Mouse (Mus musculus) heart, embryonic 11.5 days (tissue): ENCODE measurements at regions not wholly inside any gene's neighbourhood (a gene's known extent, or its start where the extent isn't known, plus 50 kb on each side); places are given as distances from the start of the nearest gene placed in this dataset.
"Not testable (repeated sequence)": the region's sequence is repeated elsewhere in the genome, so short reads cannot be mapped to it uniquely, and the experiment has no call there.

Experiments used
- ATAC-seq: fragments of 200-750 bp; cut with Nextera tagmentation; replicated peaks from 2 replicates; pipeline ENCODE4 v1.8.0; 2017; ENCODE audit warnings: moderate library complexity; ENCODE audit not compliant: insufficient number of reproducible peaks, low FRiP score, low TSS enrichment
- H3K27ac ChIP-seq: fragments of 300-500 bp; sonication (generic); 2 replicates; pipeline ENCODE4 v1.5.1; 2014; ENCODE audit warnings: mild to moderate bottlenecking, low read depth, low read length
- H3K27me3 ChIP-seq: fragments of 300-500 bp; sonication (generic); 2 replicates; pipeline ENCODE4 v1.6.1; 2014; ENCODE audit warnings: mild to moderate bottlenecking, low read length, mixed read lengths; ENCODE audit not compliant: control insufficient read depth, insufficient read depth
- H3K36me3 ChIP-seq: fragments of 300-500 bp; sonication (generic); 2 replicates; pipeline ENCODE4 v1.6.1; 2014; ENCODE audit warnings: mild to moderate bottlenecking, low read length, moderate library complexity, mixed read lengths; ENCODE audit not compliant: control insufficient read depth, insufficient read depth
- H3K4me1 ChIP-seq: fragments of 300-500 bp; sonication (generic); 2 replicates; pipeline ENCODE4 v1.6.1; 2014; ENCODE audit warnings: low read length; ENCODE audit not compliant: control insufficient read depth, insufficient read depth
- H3K4me2 ChIP-seq: fragments of 300-500 bp; sonication (generic); 2 replicates; pipeline ENCODE4 v1.6.1; 2014; ENCODE audit warnings: mild to moderate bottlenecking, moderate library complexity
- H3K4me3 ChIP-seq: fragments of 300-500 bp; sonication (generic); 2 replicates; pipeline ENCODE4 v1.5.1; 2014; ENCODE audit warnings: low read depth, low read length
- H3K9ac ChIP-seq: fragments of 300-500 bp; sonication (generic); 2 replicates; pipeline ENCODE4 v1.6.1; 2014; ENCODE audit warnings: mild to moderate bottlenecking, low read depth, low read length, moderate library complexity
- H3K9me3 ChIP-seq: fragments of 300-500 bp; sonication (generic); replicated peaks from 2 replicates; pipeline ENCODE4 v1.6.1; 2016; ENCODE audit warnings: low read length; ENCODE audit not compliant: control insufficient read depth
- WGBS: fragments of 180-500 bp; shearing (Covaris S2); extraction: QIAGEN DNeasy Blood & Tissue Kit; methylation state at CpG from one replicate; pipeline ENCODE4 v1.1.7; 2014; ENCODE audit not compliant: insufficient replicate concordance; 5-methylcytosine and 5-hydroxymethylcytosine counted together

GRCm38 (mm10) chr12:98144464-98144863 is 114.8 kb downstream of the Galc start:
- no peaks in the 10 kb centered on the region for H3K36me3 ChIP-seq
- H3K9me3 ChIP-seq: no peaks in the 10 kb centered on the region
- no peak overlapping the region for H3K4me2 ChIP-seq
- no peak for ATAC-seq
- no peak overlapping the region for H3K9ac ChIP-seq
- no peak overlapping the region for H3K4me3 ChIP-seq
- H3K27ac ChIP-seq: no peak overlapping the region
- WGBS: 59% methylated on average over 4 of the region's 4 CpGs
- H3K27me3 ChIP-seq: no peaks in the 10 kb centered on the region
- no peaks in the 10 kb centered on the region for H3K4me1 ChIP-seq

- ATAC-seq: no peak
- WGBS: 78% methylated on average over 1 of the region's 1 CpGs
- Histone ChIP-seq H3K4me3 (no peak overlapping the region), H3K9me3 (no peaks in the 10 kb centered on the region), H3K27me3 (no peaks in the 10 kb centered on the region), H3K4me2 (no peak overlapping the region), H3K4me1 (no peaks in the 10 kb centered on the region), H3K9ac (no peak overlapping the region), H3K36me3 (no peaks in the 10 kb centered on the region), H3K27ac (no peak overlapping the region)
These were observed 116.1 kb downstream of the Galc start for GRCm38 (mm10) chr12:98143170-98143569.

- H3K9ac ChIP-seq, H3K9me3 ChIP-seq, ATAC-seq, H3K36me3 ChIP-seq, H3K4me3 ChIP-seq, H3K27me3 ChIP-seq, H3K4me2 ChIP-seq, H3K27ac ChIP-seq, H3K4me1 ChIP-seq: not testable (repeated sequence)
- 77% methylated on average over 3 of the region's 3 CpGs for WGBS
These were observed 119.4 kb downstream of the Galc start for GRCm38 (mm10) chr12:98139906-98140305.

GRCm38 (mm10) chr12:98131276-98131675 is 128.0 kb downstream of the Galc start:
- H3K9ac ChIP-seq: no peak overlapping the region
- no peak for ATAC-seq
- H3K27ac ChIP-seq: no peak overlapping the region
- no peak overlapping the region for H3K4me3 ChIP-seq
- no peaks in the 10 kb centered on the region for H3K9me3 ChIP-seq
- no peaks in the 10 kb centered on the region for H3K36me3 ChIP-seq
- 61% methylated on average over 5 of the region's 5 CpGs for WGBS
- H3K4me2 ChIP-seq: no peak overlapping the region
- H3K4me1 ChIP-seq: no peaks in the 10 kb centered on the region
- H3K27me3 ChIP-seq: no peaks in the 10 kb centered on the region

- H3K27me3 ChIP-seq: no peaks in the 10 kb centered on the region
- H3K9me3 ChIP-seq: no peaks in the 10 kb centered on the region
- no peak overlapping the region for H3K4me2 ChIP-seq
- no peaks in the 10 kb centered on the region for H3K4me1 ChIP-seq
- no peak overlapping the region for H3K27ac ChIP-seq
- H3K4me3 ChIP-seq: no peak overlapping the region
- no peak for ATAC-seq
- H3K36me3 ChIP-seq: no peaks in the 10 kb centered on the region
- WGBS: 54% methylated on average over 3 of the region's 3 CpGs
- H3K9ac ChIP-seq: no peak overlapping the region
These were observed 135.7 kb downstream of the Galc start for GRCm38 (mm10) chr12:98123541-98123940.

GRCm38 (mm10) chr12:98108039-98108438 is 151.2 kb downstream of the Galc start:
- Histone ChIP-seq H3K9me3 (no peaks in the 10 kb centered on the region), H3K4me2 (no peak overlapping the region), H3K36me3 (no peaks in the 10 kb centered on the region), H3K9ac (no peak overlapping the region), H3K27me3 (no peaks in the 10 kb centered on the region), H3K4me1 (no peaks in the 10 kb centered on the region), H3K27ac (no peak overlapping the region), H3K4me3 (no peak overlapping the region)
- no peak for ATAC-seq
- WGBS: 65% methylated on average over 9 of the region's 9 CpGs

- H3K36me3 ChIP-seq: no peaks in the 10 kb centered on the region
- H3K4me1 ChIP-seq: no peaks in the 10 kb centered on the region
- no peak overlapping the region for H3K27ac ChIP-seq
- no peaks in the 10 kb centered on the region for H3K27me3 ChIP-seq
- no peaks in the 10 kb centered on the region for H3K9me3 ChIP-seq
- WGBS: 58% methylated on average over 10 of the region's 10 CpGs
- no peak overlapping the region for H3K9ac ChIP-seq
- ATAC-seq: no peak
- no peak overlapping the region for H3K4me2 ChIP-seq
- no peak overlapping the region for H3K4me3 ChIP-seq
These were observed 152.2 kb downstream of the Galc start for GRCm38 (mm10) chr12:98106789-98107684.

- Histone ChIP-seq H3K36me3 (no peaks in the 10 kb centered on the region), H3K4me1 (no peaks in the 10 kb centered on the region), H3K4me3 (no peak overlapping the region), H3K4me2 (no peak overlapping the region), H3K27ac (no peak overlapping the region), H3K9ac (no peak overlapping the region), H3K27me3 (no peaks in the 10 kb centered on the region), H3K9me3 (no peaks in the 10 kb centered on the region)
- ATAC-seq: no peak
- 43% methylated on average over 3 of the region's 3 CpGs for WGBS
These were observed 153.0 kb downstream of the Galc start for GRCm38 (mm10) chr12:98106151-98106788.

GRCm38 (mm10) chr12:98105749-98106148 is 153.5 kb downstream of the Galc start:
- H3K4me3 ChIP-seq: no peak overlapping the region
- H3K4me1 ChIP-seq: no peaks in the 10 kb centered on the region
- no peaks in the 10 kb centered on the region for H3K27me3 ChIP-seq
- no peaks in the 10 kb centered on the region for H3K9me3 ChIP-seq
- no peak overlapping the region for H3K9ac ChIP-seq
- H3K4me2 ChIP-seq: no peak overlapping the region
- no peak overlapping the region for H3K27ac ChIP-seq
- no peak for ATAC-seq
- H3K36me3 ChIP-seq: no peaks in the 10 kb centered on the region
